Mouse (Mus musculus): ENCODE results near the gene Abcc1.

DNA sequence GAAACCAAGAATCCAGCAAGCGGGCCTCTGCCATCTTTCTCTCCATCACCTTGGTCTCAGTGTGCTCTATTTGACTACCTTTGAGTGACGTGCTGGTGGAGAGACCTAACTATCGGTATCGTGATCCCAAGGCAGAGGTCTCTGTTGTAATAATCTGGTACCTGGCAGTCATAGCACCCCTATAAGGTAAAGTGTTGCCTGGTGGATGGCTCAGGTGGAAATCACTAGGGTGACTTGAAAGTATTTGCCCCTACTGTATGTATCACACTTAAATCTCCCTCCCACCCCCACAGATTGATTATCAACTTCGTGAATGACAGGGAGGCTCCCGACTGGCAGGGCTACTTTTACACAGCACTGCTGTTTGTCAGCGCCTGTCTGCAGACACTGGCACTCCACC is 49.8 kb downstream of the Abcc1 start:
- TF ChIP-seq CTCF (IDR thresholded peaks at IDR 0.05; ENCODE audit: low read depth, low read length) (no peak), POLR2A (IDR thresholded peaks at IDR 0.05; ENCODE audit: borderline replicate concordance, low read depth, low read length) (no peak)

Data from bone marrow macrophage, adult 2 months (primary cell).